Mouse (Mus musculus) limb, embryonic 11.5 days (tissue): ENCODE data around the gene Nxf2. TPM values are rescaled to one million over a fixed set of nuclear protein-coding genes. Genes with fewer than 3 reads are reported as not detected.

Experiments
- ATAC-seq: fragments of 200-750 bp; cut with Nextera tagmentation; 2 replicates; pipeline ENCODE4 v1.8.0; 2017; ENCODE audit warnings: low read depth; ENCODE audit not compliant: insufficient number of reproducible peaks, low FRiP score, low TSS enrichment
- DNase-seq: peaks from one replicate; pipeline ENCODE4 v3.0.0-alpha.2; 2015; ENCODE audit warnings: low spot score
- H3K27ac ChIP-seq: fragments of 300-500 bp; sonication (generic); replicated peaks from 2 replicates; pipeline ENCODE4 v1.5.1; 2014; ENCODE audit warnings: low read depth, mild to moderate bottlenecking, low read length
- H3K27me3 ChIP-seq: fragments of 300-500 bp; sonication (generic); 2 replicates; pipeline ENCODE4 v1.6.1; 2014; ENCODE audit warnings: mild to moderate bottlenecking, low read length, mixed read lengths; ENCODE audit not compliant: control insufficient read depth, insufficient read depth
- H3K36me3 ChIP-seq: fragments of 300-500 bp; sonication (generic); 2 replicates; pipeline ENCODE4 v1.6.1; 2014; ENCODE audit warnings: mild to moderate bottlenecking, low read length, moderate library complexity, mixed read lengths; ENCODE audit not compliant: control insufficient read depth, insufficient read depth
- H3K4me1 ChIP-seq: fragments of 300-500 bp; sonication (generic); 2 replicates; pipeline ENCODE4 v1.6.1; 2014; ENCODE audit warnings: low read length, mixed read lengths; ENCODE audit not compliant: control insufficient read depth, insufficient read depth
- H3K4me2 ChIP-seq: fragments of 300-500 bp; sonication (generic); 2 replicates; pipeline ENCODE4 v1.6.1; 2014; ENCODE audit warnings: low read depth, mild to moderate bottlenecking, moderate library complexity; ENCODE audit not compliant: severe bottlenecking
- H3K4me3 ChIP-seq: fragments of 300-500 bp; sonication (generic); 2 replicates; pipeline ENCODE4 v1.5.1; 2014; ENCODE audit warnings: low read depth, low read length
- H3K9ac ChIP-seq: fragments of 300-500 bp; sonication (generic); 2 replicates; pipeline ENCODE4 v1.6.1; 2014; ENCODE audit warnings: mild to moderate bottlenecking, low read length
- H3K9me3 ChIP-seq: fragments of 300-500 bp; sonication (generic); 2 replicates; pipeline ENCODE4 v1.6.1; 2016; ENCODE audit warnings: low read length; ENCODE audit not compliant: control insufficient read depth
- WGBS: fragments of 180-500 bp; shearing (Covaris S2); extraction: QIAGEN DNeasy Blood & Tissue Kit; methylation state at CpG from one replicate; pipeline ENCODE4 v1.1.7; 2014; 5-methylcytosine and 5-hydroxymethylcytosine counted together
- polyA plus RNA-seq: library from polyadenylated mRNA; unstranded; fragments of >200 nt; fragmentation: Nextera tagmentation; extraction: Ambion mirVana; gene quantifications from 2 replicates; pipeline ENCODE4 v1.2.1, GENCODE M21; 2014

The Nxf2 gene
- 0.81 and 1.0 TPM in 2 replicates for polyA plus RNA-seq

DNA sequence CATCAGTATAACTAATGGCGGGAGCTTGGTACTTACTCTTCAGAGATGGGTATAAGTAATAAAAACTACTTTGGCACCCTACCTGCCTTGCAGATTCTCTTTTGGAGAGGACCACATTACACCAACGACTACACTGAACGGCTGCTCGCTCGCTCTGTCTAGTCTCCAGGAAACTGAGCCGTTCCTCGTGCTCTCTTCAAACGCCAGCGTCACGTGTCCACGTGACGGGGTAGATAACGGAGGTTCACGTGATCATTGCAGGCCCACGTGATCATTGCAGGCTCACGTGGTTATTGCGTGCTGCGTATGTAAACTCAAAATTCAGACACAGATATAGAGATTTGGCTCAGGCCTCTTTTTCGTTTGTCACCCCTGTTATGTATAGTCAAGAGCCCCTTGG, at the start of gene Nxf2:
Gene Nxf2, minus strand, starts transcription at position 209 of the 400 bp plus-strand sequence.
- H3K4me2 ChIP-seq, result peak within 1 kb of the TSS; percentile 36; the same call in 1 of the 2 replicates
- no peaks in the 10 kb centered on the region for H3K36me3 ChIP-seq
- no peak within 1 kb of the TSS for H3K9ac ChIP-seq
- no peaks in the 10 kb centered on the region for H3K4me1 ChIP-seq
- 89% methylated on average over 19 of the region's 19 CpGs for WGBS
- H3K4me3 ChIP-seq, result peak within 1 kb of the TSS; percentile 20
- DNase-seq, result no peak
- ATAC-seq, result no peak
- H3K9me3 ChIP-seq, result no peaks in the 10 kb centered on the region
- no peaks in the 10 kb centered on the region for H3K27me3 ChIP-seq
- no peak within 1 kb of the TSS for H3K27ac ChIP-seq

GRCm38 (mm10) chrX:135011381-135011780, 46.8 kb upstream of the Nxf2 start:
- WGBS, result 24% methylated on average over 3 of the region's 3 CpGs
- Histone ChIP-seq H3K9ac (no peak overlapping the region), H3K4me3 (no peak overlapping the region), H3K4me1 (no peaks in the 10 kb centered on the region), H3K27me3 (peaks cover 5% of the 10 kb centered on the region; the same call in 1 of the 2 replicates), H3K9me3 (no peaks in the 10 kb centered on the region), H3K36me3 (no peaks in the 10 kb centered on the region), H3K27ac (no peak overlapping the region), H3K4me2 (no peak overlapping the region)
- no peak for ATAC-seq
- peak; percentile 28 for DNase-seq

DNA sequence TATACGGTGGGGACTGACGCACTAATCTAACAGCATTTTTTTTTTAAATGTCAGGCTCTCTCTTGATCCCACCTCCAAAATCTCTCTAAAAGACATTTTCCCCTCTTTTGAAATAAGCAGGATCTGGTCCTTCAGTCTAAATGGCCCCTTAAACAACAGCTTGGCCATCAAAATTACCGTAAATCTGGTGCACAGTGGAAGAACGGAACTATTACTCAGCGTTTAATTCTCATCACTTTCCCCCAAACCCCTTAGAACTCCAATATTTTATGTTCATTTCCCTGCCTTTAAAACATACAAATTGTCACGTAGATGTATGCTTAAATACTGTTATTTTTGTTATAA, 44.9 kb upstream of the Nxf2 start:
- no peak overlapping the region for H3K27ac ChIP-seq
- 0 out of 2 replicates have a peak overlapping the region, but pooled peaks have one; percentile 27 for H3K9ac ChIP-seq
- ATAC-seq, result no peak; the same call in 1 of the 2 replicates
- H3K4me1 ChIP-seq, result no peaks in the 10 kb centered on the region
- H3K27me3 ChIP-seq, result peaks cover 5% of the 10 kb centered on the region; the same call in 1 of the 2 replicates
- WGBS, result 29% methylated on average over 6 of the region's 6 CpGs
- H3K4me2 ChIP-seq, result 0 out of 2 replicates have a peak overlapping the region, but pooled peaks have one; percentile 10
- no peaks in the 10 kb centered on the region for H3K36me3 ChIP-seq
- no peaks in the 10 kb centered on the region for H3K9me3 ChIP-seq
- DNase-seq, result no peak
- peak overlapping the region; percentile 51 for H3K4me3 ChIP-seq

DNA sequence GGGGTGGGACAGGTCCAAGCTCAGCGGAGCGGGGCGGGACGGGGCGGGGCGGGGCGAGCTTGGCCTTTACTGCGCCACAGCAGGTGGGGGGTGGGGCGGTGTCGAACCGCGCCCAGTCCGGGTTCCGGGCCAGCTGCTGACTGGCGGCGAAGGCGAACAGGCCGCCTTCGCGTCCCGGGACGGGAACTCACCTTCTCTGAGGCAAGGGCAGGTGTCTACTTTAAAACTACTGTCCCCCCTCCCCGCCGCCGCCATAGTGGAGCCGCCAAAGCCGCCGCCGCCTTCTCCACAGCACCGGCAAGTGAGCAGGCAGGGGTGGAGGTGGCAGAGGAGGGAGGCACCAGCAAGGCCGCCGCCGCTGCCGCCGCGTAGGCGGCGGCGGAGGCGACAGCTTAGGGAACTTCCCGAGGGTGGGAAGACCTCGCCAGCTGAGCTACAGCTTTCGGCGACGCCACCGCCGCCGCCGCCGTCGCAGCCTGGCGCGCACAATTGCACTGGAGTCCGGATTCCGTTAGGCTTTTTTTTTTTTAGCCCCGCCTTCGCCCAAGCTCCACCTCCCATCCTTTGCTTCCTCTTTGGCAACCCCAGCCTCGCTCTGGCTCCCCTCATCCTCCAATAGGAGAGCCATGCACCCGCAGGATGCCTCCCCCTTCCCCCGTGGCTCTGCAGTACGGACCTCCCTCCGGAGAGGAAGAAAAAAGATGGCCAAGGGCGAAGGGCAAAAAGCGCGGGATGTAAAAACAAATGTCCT, 44.3 kb upstream of the Nxf2 start, which contains the start of gene Zmat1:
Gene Zmat1, minus strand, starts transcription at position 490 of the 751 bp plus-strand sequence.
- peak within 1 kb of the TSS; percentile 77 for H3K9ac ChIP-seq
- H3K27ac ChIP-seq, result peak within 1 kb of the TSS; percentile 77; the same call in 1 of the 2 replicates
- no peaks in the 10 kb centered on the region for H3K36me3 ChIP-seq
- H3K4me1 ChIP-seq, result no peaks in the 10 kb centered on the region
- H3K9me3 ChIP-seq, result no peaks in the 10 kb centered on the region
- WGBS, result 14% methylated on average over 27 of the region's 65 CpGs
- peak; percentile 85 for DNase-seq
- H3K4me2 ChIP-seq, result peak within 1 kb of the TSS; percentile 38
- peak; percentile 98 for ATAC-seq
- H3K27me3 ChIP-seq, result peaks cover 5% of the 10 kb centered on the region; the same call in 1 of the 2 replicates
- peak within 1 kb of the TSS; percentile 51 for H3K4me3 ChIP-seq

GRCm38 (mm10) chrX:135008021-135008420, 43.5 kb upstream of the Nxf2 start:
- Histone ChIP-seq H3K27ac (no peak overlapping the region), H3K9me3 (no peaks in the 10 kb centered on the region), H3K4me2 (peak overlapping the region; percentile 38), H3K4me3 (peak overlapping the region; percentile 51), H3K27me3 (peaks cover 5% of the 10 kb centered on the region; the same call in 1 of the 2 replicates), H3K36me3 (no peaks in the 10 kb centered on the region), H3K9ac (no peak overlapping the region), H3K4me1 (no peaks in the 10 kb centered on the region)
- ATAC-seq, result no peak
- DNase-seq, result no peak
- 53% methylated on average over 5 of the region's 5 CpGs for WGBS

- peak; percentile 93 for ATAC-seq
- WGBS, result 53% methylated on average over 33 of the region's 53 CpGs
- Histone ChIP-seq H3K4me3 (peak overlapping the region; percentile 20), H3K36me3 (no peaks in the 10 kb centered on the region), H3K4me2 (peak overlapping the region; percentile 36; the same call in 1 of the 2 replicates), H3K4me1 (no peaks in the 10 kb centered on the region), H3K27ac (no peak overlapping the region), H3K9ac (no peak overlapping the region), H3K27me3 (no peaks in the 10 kb centered on the region), H3K9me3 (no peaks in the 10 kb centered on the region)
- DNase-seq, result peak; percentile 59
Observed at GRCm38 (mm10) chrX:134963305-134964094, 1.1 kb downstream of the Nxf2 start.

DNA sequence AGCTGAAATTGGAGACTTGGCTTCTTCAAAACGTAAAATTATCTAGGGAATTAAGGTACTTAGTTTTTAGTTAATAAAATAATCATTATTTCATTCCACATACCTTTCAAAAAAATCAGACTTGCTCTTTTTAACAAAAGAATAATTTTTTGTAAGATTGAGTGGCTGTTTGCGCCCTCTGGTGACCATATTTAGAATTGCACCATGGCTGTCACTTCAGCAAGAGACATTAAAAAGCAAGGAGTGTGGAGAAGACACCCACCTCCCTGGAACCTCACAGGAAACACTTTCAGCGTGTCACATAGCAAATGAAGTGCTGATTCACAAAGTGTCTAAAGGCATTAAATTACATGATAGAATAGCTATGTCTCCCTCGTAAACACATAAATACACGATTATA, 34.2 kb downstream of the Nxf2 start:
- Histone ChIP-seq H3K36me3 (no peaks in the 10 kb centered on the region), H3K27me3 (no peaks in the 10 kb centered on the region), H3K4me3 (no peak overlapping the region), H3K27ac (no peak overlapping the region), H3K4me1 (no peaks in the 10 kb centered on the region), H3K9ac (no peak overlapping the region), H3K4me2 (no peak overlapping the region), H3K9me3 (no peaks in the 10 kb centered on the region)
- no peak for ATAC-seq
- DNase-seq, result peak; percentile 49
- 39% methylated on average over 5 of the region's 5 CpGs for WGBS

DNA sequence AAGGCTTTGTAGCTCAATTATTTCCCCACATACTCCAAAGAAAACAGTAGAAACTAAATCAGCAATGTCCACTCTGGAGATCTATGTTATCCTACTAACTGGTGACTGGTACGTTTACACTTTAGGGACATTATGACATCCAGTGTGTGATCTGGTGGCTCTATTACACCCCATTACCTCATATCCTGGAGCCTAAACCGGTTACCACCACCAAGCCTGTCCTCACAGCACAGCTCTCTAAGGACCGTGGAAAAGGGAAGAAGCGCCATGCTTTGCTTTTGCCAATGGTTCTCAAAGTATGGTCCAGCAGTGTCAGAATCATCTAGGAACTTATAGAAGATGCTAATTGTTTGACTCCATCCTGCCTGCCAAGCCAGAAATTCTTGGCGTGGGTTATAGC, 34.6 kb downstream of the Nxf2 start:
- Histone ChIP-seq H3K27ac (no peak overlapping the region), H3K9me3 (no peaks in the 10 kb centered on the region), H3K36me3 (no peaks in the 10 kb centered on the region), H3K4me2 (no peak overlapping the region), H3K4me3 (no peak overlapping the region), H3K9ac (no peak overlapping the region), H3K4me1 (no peaks in the 10 kb centered on the region), H3K27me3 (no peaks in the 10 kb centered on the region)
- DNase-seq (no peak), ATAC-seq (no peak)
- WGBS, result 74% methylated on average over 5 of the region's 5 CpGs
